Mouse (Mus musculus) cerebellum, adult 2 months (tissue): ENCODE measurements around the gene Exosc10. TPM values are rescaled to one million over a fixed set of nuclear protein-coding genes. Genes with fewer than 3 reads are reported as not detected.

ENCODE experiments used
- DNase-seq, 2 experiments: peaks; one replicate each; pipeline ENCODE4 v3.0.0; 2021
- H3K27ac ChIP-seq: fragments of 200-500 bp; 2 replicates; pipeline ENCODE4 v1.5.1; 2012; ENCODE audit warnings: low read length, control low read depth, inconsistent platforms; ENCODE audit not compliant: insufficient read depth
- H3K27me3 ChIP-seq: fragments of 200-500 bp; 2 replicates; pipeline ENCODE4 v1.6.1; 2012; ENCODE audit warnings: inconsistent platforms, mild to moderate bottlenecking, low read length, moderate library complexity; ENCODE audit not compliant: control insufficient read depth, insufficient read depth
- H3K4me1 ChIP-seq: fragments of 200-500 bp; 2 replicates; pipeline ENCODE4 v1.6.1; 2011; ENCODE audit warnings: low read length; ENCODE audit not compliant: control insufficient read depth, insufficient read depth
- H3K4me3 ChIP-seq: fragments of 200-500 bp; replicated peaks from 2 replicates; pipeline ENCODE3; 2011; ENCODE audit warnings: mild to moderate bottlenecking, low read depth, low read length, control low read depth; ENCODE audit not compliant: insufficient read depth
- CTCF ChIP-seq: fragments of 200-500 bp; IDR thresholded peaks from 2 replicates; pipeline ENCODE4 v1.5.1; 2011; ENCODE audit warnings: low read depth, mild to moderate bottlenecking, control low read depth, low read length, moderate library complexity, borderline replicate concordance; ENCODE audit not compliant: insufficient read depth
- POLR2A ChIP-seq: fragments of 200-500 bp; IDR thresholded peaks from 2 replicates; pipeline ENCODE4 v1.6.1; 2011; ENCODE audit warnings: low read length, control low read depth, borderline replicate concordance; ENCODE audit not compliant: insufficient read depth
- WGBS: fragments of 180-500 bp; shearing (Covaris S2); methylation state at CpG from one replicate; pipeline ENCODE4 v1.1.7; 2018; 5-methylcytosine and 5-hydroxymethylcytosine counted together
- polyA plus RNA-seq: library from polyadenylated mRNA; depleted of rRNA; stranded (reverse); fragments of >200 nt; gene quantifications from 2 replicates; pipeline ENCODE4 v1.2.3, GENCODE M21; 2012; rRNA removed

Gene Exosc10
- 47.1 and 52.9 TPM in 2 replicates for polyA plus RNA-seq

DNA sequence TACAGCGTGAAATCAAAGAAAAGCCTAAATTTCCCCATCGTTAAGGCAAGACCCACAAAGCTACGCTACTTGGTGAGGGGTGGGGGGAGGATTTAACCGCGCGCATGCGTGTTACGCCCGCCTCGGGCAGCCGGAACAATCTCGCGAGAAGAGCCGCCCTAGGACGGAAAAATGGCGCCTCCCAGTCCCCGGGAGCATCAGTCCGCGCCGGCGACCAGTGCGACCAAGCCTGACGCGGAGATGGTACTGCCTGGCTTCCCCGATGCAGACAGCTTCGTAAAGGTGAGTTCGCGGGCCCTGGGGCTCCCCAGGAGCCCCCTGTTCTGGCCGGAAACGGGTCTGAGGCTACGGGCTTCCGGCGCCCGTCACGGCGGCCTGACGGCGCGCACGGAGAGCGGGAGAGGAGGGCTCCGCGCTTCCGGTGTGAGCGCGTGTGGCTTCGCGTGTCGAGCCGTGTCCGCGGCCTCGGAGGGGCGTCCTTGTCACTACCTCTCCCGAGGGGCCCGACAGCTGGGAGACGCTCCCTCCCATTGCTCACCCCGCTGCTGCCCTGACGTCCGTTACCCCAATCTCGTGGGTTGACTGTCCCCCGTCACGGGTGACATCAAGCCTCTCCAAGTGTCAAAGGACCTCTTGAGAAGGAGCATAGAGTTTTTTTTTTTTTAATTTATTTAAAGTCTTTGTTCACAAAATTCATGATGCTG is at the start of gene Exosc10:
Gene Exosc10 (plus strand): TSS at position 133 of the 704 bp plus-strand sequence.
- Histone ChIP-seq H3K4me3 (peak within 1 kb of the TSS; percentile 67), H3K27ac (peak within 1 kb of the TSS; percentile 37), H3K27me3 (no peaks in the 10 kb centered on the region), H3K4me1 (no peaks in the 10 kb centered on the region)
- WGBS, result under 1% methylated on average over 63 of the region's 63 CpGs
- no peak for TF ChIP-seq CTCF
- TF ChIP-seq POLR2A, result peak; percentile 87; the same call in 1 of the 2 replicates
- peak; percentile 84 to 91 for DNase-seq

DNA sequence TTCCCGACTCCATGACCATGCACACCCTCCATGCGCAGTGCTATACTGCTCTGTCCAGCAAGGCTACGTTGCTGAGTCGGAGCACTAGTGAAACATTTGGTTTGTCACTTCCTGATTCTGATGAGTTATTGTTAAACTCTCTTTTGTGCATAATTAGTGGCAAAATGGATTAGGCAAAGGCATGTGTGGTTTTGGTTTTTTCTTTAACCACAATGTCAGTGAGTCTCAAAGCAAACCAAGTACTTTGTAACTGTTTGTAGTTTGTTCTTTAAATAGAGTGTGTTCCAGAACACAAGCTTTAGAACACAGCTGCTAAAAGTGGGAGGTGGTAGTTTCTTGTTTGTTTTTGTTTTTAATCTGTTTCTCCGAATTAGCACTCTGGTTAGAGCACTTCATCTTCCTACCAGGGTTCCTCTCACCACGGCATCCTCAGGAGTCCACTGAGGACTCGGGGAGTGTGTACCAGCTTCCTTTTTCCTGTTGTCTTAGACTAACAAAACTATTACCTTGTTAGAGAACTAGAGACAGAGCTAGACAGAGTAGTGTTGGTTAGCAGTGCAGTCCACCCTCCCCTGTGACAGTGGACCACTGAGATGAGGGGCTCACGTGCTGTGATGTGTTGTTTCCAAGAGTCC is 48.7 kb upstream of the Exosc10 start:
- TF ChIP-seq POLR2A (no peak), CTCF (no peak)
- Histone ChIP-seq H3K4me1 (peaks cover 10% of the 10 kb centered on the region), H3K27me3 (no peaks in the 10 kb centered on the region), H3K27ac (no peak overlapping the region), H3K4me3 (no peak overlapping the region)
- DNase-seq, result no peak
- 94% methylated on average over 8 of the region's 8 CpGs for WGBS

DNA sequence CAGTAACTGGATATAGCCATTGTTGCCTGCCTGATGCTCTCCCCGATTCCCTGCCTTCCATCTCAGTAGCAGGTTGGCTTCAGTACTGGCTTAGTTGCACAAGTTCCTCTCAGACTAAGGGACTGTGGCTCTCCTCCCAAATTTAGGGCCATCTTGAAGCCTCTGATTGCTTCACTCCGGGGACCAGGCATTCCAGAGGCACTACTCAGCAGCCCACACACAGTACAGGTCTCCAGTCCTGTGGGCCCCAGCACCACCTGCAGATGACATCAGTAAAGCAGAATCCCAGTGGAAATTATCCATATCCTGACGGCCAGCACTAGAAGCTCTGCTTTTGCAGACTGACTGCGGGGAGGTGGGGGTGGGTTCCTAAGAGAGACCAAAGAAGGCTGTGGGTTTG is 47.5 kb upstream of the Exosc10 start:
- no peak overlapping the region for H3K27ac ChIP-seq
- DNase-seq, result no peak
- TF ChIP-seq POLR2A, result no peak
- TF ChIP-seq CTCF, result no peak
- no peaks in the 10 kb centered on the region for H3K27me3 ChIP-seq
- WGBS, result 95% methylated on average over 4 of the region's 4 CpGs
- peaks cover 6% of the 10 kb centered on the region; the same call in 1 of the 2 replicates for H3K4me1 ChIP-seq
- H3K4me3 ChIP-seq, result no peak overlapping the region

DNA sequence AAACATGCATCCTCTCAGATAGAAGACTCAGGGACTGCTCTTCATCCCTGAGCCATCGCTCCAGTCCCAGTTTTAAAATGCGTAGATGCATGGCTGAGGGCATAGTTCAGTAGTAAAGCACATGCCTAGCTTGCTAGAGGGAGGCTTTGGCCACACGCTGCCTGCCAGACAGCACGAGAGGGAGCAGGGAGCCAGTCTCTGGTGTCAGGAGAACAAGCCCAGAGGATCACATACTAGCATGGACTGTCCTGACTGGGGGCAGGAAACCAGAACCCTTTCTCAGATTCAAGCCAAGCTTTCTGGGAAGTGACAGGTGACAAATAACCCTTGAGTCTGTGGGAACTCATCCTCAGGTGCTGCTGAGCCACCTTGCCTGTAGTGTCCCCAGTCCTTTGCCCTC is 46.9 kb upstream of the Exosc10 start:
- Histone ChIP-seq H3K27ac (no peak overlapping the region), H3K27me3 (no peaks in the 10 kb centered on the region), H3K4me1 (peaks cover 6% of the 10 kb centered on the region; the same call in 1 of the 2 replicates), H3K4me3 (no peak overlapping the region)
- DNase-seq, result no peak
- TF ChIP-seq CTCF, result no peak
- TF ChIP-seq POLR2A, result no peak
- 99% methylated on average over 4 of the region's 4 CpGs for WGBS

DNA sequence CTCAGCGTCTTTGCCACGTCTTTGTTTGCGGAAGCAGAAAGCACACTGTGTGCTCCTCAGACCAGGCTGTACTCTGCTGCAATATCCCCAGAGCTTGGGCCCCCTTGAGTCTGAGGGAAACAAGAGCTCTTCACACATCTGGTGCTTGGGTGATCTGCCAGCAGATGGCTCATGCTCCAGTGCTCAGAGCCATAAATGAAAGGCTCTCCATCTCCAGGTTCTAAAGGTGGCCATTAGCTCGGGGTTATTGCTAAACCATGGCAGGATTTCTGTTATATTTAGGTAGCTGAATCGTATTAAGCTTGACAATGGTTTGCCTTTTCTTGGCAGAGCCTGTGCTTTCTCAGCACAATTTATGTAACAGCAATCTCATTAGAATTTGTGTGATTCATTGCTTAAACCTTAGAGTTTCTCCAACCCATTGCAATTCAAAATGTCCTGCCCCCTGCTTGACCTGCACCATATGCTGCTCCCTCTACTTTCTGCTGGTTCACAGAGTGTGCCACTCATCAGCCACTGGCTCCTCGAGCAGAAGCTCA is 45.1 kb upstream of the Exosc10 start:
- 48% methylated on average over 6 of the region's 6 CpGs for WGBS
- no peak for DNase-seq

DNA sequence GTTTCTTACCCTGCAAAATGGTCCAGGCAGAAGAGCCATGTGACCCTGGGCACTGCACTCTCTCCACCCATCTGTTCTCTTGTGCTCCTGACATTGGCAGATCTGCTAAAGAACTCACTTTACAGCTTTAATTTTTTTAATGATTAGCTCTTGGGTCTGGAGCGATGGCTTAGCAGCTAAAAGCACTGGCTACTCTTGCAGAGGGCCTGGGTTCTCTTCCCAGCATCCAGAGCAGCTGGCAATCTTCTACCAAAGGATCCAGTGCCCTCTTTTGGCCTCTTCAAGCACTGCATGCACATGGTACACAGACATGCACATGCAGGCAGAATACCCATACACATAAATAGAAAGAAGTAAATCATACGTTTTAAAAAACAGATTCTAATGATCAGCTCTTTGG is 42.9 kb upstream of the Exosc10 start:
- peaks cover 13% of the 10 kb centered on the region for H3K4me1 ChIP-seq
- no peak overlapping the region for H3K4me3 ChIP-seq
- no peak for DNase-seq
- H3K27me3 ChIP-seq, result no peaks in the 10 kb centered on the region
- TF ChIP-seq CTCF, result no peak
- TF ChIP-seq POLR2A, result no peak
- H3K27ac ChIP-seq, result no peak overlapping the region
- WGBS, result 95% methylated on average over 2 of the region's 2 CpGs

More for the DNA sequence above, 45.1 kb upstream of the Exosc10 start:
- H3K4me3 ChIP-seq, result no peak overlapping the region
- no peaks in the 10 kb centered on the region for H3K27me3 ChIP-seq
- peaks cover 13% of the 10 kb centered on the region for H3K4me1 ChIP-seq
- no peak overlapping the region; the same call in 1 of the 2 replicates for H3K27ac ChIP-seq
- TF ChIP-seq CTCF (no peak), POLR2A (no peak)

DNA sequence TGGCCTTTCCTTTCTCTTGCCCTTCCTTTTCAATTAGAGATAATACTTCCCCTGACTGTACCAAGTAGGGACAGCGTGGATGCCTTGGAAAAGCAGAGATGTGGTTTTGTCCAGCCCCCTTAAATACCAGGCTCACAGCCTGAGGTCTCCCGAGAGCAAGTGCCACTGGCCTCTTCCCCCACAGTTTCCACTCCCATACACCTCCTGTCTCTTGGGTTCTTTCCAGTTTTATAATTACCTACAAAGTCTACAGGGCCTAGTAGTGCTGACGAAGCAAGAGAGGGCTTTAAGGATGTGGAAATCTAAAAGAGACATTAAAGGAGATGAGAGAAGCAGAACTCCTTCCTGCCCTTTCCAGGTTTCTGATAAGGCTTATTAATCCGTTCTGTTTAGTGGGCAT is 40.4 kb upstream of the Exosc10 start:
- WGBS, result 33% methylated on average over 4 of the region's 4 CpGs
- H3K4me1 ChIP-seq, result peaks cover 12% of the 10 kb centered on the region
- TF ChIP-seq POLR2A, result no peak
- H3K4me3 ChIP-seq, result no peak overlapping the region
- no peak for DNase-seq
- no peak overlapping the region for H3K27ac ChIP-seq
- H3K27me3 ChIP-seq, result no peaks in the 10 kb centered on the region

- Histone ChIP-seq H3K4me1 (peaks cover 8% of the 10 kb centered on the region), H3K27me3 (no peaks in the 10 kb centered on the region), H3K27ac (no peak overlapping the region), H3K4me3 (no peak overlapping the region)
- no peak for DNase-seq
- WGBS, result 52% methylated on average over 5 of the region's 5 CpGs
- no peak for TF ChIP-seq POLR2A
- no peak for TF ChIP-seq CTCF
Measured at GRCm38 (mm10) chr4:148518235-148518795, 39.9 kb upstream of the Exosc10 start.
